Mouse (Mus musculus): ENCODE data around the gene Ace2.

The Ace2 gene

GRCm38 (mm10) chrX:164139032-164139431 lies at the start of gene Ace2:
Ace2 (plus strand) TSS chrX:164139332.
- DNase-seq, result no peak

GRCm38 (mm10) chrX:164089916-164090315 lies 49.2 kb upstream of the Ace2 start:
- DNase-seq, result no peak

GRCm38 (mm10) chrX:164092300-164093169 lies 46.6 kb upstream of the Ace2 start:
- DNase-seq, result no peak

- no peak for DNase-seq
Measured at GRCm38 (mm10) chrX:164093435-164093834, 45.7 kb upstream of the Ace2 start.

- no peak for DNase-seq
Measured at GRCm38 (mm10) chrX:164095838-164096237, 43.3 kb upstream of the Ace2 start.

GRCm38 (mm10) chrX:164101483-164101882 lies 37.6 kb upstream of the Ace2 start:
- no peak for DNase-seq

GRCm38 (mm10) chrX:164102198-164102597 lies 36.9 kb upstream of the Ace2 start:
- DNase-seq, result no peak

- DNase-seq, result no peak
Measured at GRCm38 (mm10) chrX:164102656-164103055, 36.5 kb upstream of the Ace2 start.

- DNase-seq, result no peak
Measured at GRCm38 (mm10) chrX:164111146-164111545, 28.0 kb upstream of the Ace2 start.

GRCm38 (mm10) chrX:164113744-164114143 lies 25.4 kb upstream of the Ace2 start:
- DNase-seq, result no peak

GRCm38 (mm10) chrX:164123942-164124341 lies 15.2 kb upstream of the Ace2 start:
- no peak for DNase-seq

GRCm38 (mm10) chrX:164133531-164133930 lies 5.6 kb upstream of the Ace2 start:
- DNase-seq, result no peak

GRCm38 (mm10) chrX:164135304-164135818 lies 3.8 kb upstream of the Ace2 start:
- DNase-seq, result no peak

GRCm38 (mm10) chrX:164145463-164146250 lies 6.5 kb downstream of the Ace2 start:
- no peak for DNase-seq

GRCm38 (mm10) chrX:164152703-164153102 lies 13.6 kb downstream of the Ace2 start:
- DNase-seq, result peak; percentile 60 to 67

- DNase-seq, result no peak
Measured at GRCm38 (mm10) chrX:164153606-164154005, 14.5 kb downstream of the Ace2 start.

GRCm38 (mm10) chrX:164154594-164154993 lies 15.5 kb downstream of the Ace2 start:
- no peak for DNase-seq

- no peak for DNase-seq
Measured at GRCm38 (mm10) chrX:164164681-164165080, 25.5 kb downstream of the Ace2 start.

- DNase-seq, result no peak
Measured at GRCm38 (mm10) chrX:164171034-164171433, 31.9 kb downstream of the Ace2 start.

GRCm38 (mm10) chrX:164173880-164174279 lies 34.7 kb downstream of the Ace2 start:
- DNase-seq, result no peak

GRCm38 (mm10) chrX:164175311-164175710 lies 36.2 kb downstream of the Ace2 start:
- no peak for DNase-seq

GRCm38 (mm10) chrX:164175780-164176179 lies 36.6 kb downstream of the Ace2 start:
- DNase-seq, result no peak

- no peak for DNase-seq
Measured at GRCm38 (mm10) chrX:164178856-164179255, 39.7 kb downstream of the Ace2 start.

GRCm38 (mm10) chrX:164179746-164180145 lies 40.6 kb downstream of the Ace2 start:
- peak; percentile 54 to 55 for DNase-seq
